Mouse (Mus musculus): ENCODE measurements around the gene Ptprcap. TPM values are rescaled to one million over a fixed set of nuclear protein-coding genes. Genes with fewer than 3 reads are reported as not detected.
A peak's percentile ranks its signal among the peaks of the same experiment; 100 is the strongest.
"Not testable (repeated sequence)": the region's sequence is repeated elsewhere in the genome, so short reads cannot be mapped to it uniquely, and the experiment has no call there.

Ptprcap gene
- total RNA-seq, 2 experiments from 2014 or later, result 8.3 to 22.9 TPM

- no peak for ATAC-seq (replicated peaks; ENCODE audit: low FRiP score, poor library complexity, severe bottlenecking)
Observed at GRCm38 (mm10) chr19:4124432-4124831, 29.0 kb upstream of the Ptprcap start.

- not testable (repeated sequence) for ATAC-seq (replicated peaks; ENCODE audit: low FRiP score, poor library complexity, severe bottlenecking)
Observed at GRCm38 (mm10) chr19:4125268-4125667, 28.1 kb upstream of the Ptprcap start.

- ATAC-seq (replicated peaks; ENCODE audit: low FRiP score, poor library complexity, severe bottlenecking), result peak; percentile 72
Observed at GRCm38 (mm10) chr19:4125741-4126696, 27.4 kb upstream of the Ptprcap start, which contains the start of gene Aip. Aip (minus strand) TSS chr19:4125858.

- peak; percentile 14; the same call in 1 of the 2 replicates for ATAC-seq (replicated peaks; ENCODE audit: low FRiP score, poor library complexity, severe bottlenecking)
Observed at GRCm38 (mm10) chr19:4126759-4127495, 26.5 kb upstream of the Ptprcap start.

- ATAC-seq (replicated peaks; ENCODE audit: low FRiP score, poor library complexity, severe bottlenecking), result no peak
Observed at GRCm38 (mm10) chr19:4129462-4129861, 23.9 kb upstream of the Ptprcap start.

GRCm38 (mm10) chr19:4130106-4130505, 23.3 kb upstream of the Ptprcap start:
- ATAC-seq (replicated peaks; ENCODE audit: low FRiP score, poor library complexity, severe bottlenecking), result 0 out of 2 replicates have a peak, but pooled peaks have one; percentile 6

- ATAC-seq (replicated peaks; ENCODE audit: low FRiP score, poor library complexity, severe bottlenecking), result peak; percentile 49
Observed at GRCm38 (mm10) chr19:4131075-4131474, 22.3 kb upstream of the Ptprcap start.

- ATAC-seq (replicated peaks; ENCODE audit: low FRiP score, poor library complexity, severe bottlenecking), result peak; percentile 53
Observed at GRCm38 (mm10) chr19:4131768-4132167, 21.6 kb upstream of the Ptprcap start.

GRCm38 (mm10) chr19:4134354-4134753, 19.1 kb upstream of the Ptprcap start:
- no peak for ATAC-seq (replicated peaks; ENCODE audit: low FRiP score, poor library complexity, severe bottlenecking)

- not testable (repeated sequence) for ATAC-seq (replicated peaks; ENCODE audit: low FRiP score, poor library complexity, severe bottlenecking)
Observed at GRCm38 (mm10) chr19:4135229-4135962, 18.0 kb upstream of the Ptprcap start.

GRCm38 (mm10) chr19:4135963-4136345, 17.4 kb upstream of the Ptprcap start:
- ATAC-seq (replicated peaks; ENCODE audit: low FRiP score, poor library complexity, severe bottlenecking), result peak; percentile 73

- ATAC-seq (replicated peaks; ENCODE audit: low FRiP score, poor library complexity, severe bottlenecking), result peak; percentile 64
Observed at GRCm38 (mm10) chr19:4136463-4136862, 16.9 kb upstream of the Ptprcap start.

- no peak for ATAC-seq (replicated peaks; ENCODE audit: low FRiP score, poor library complexity, severe bottlenecking)
Observed at GRCm38 (mm10) chr19:4137913-4138312, 15.5 kb upstream of the Ptprcap start.

- no peak for ATAC-seq (replicated peaks; ENCODE audit: low FRiP score, poor library complexity, severe bottlenecking)
Observed at GRCm38 (mm10) chr19:4139446-4139845, 14.0 kb upstream of the Ptprcap start, which contains the start of gene Gpr152. Gpr152 (plus strand) TSS chr19:4139787.

- no peak for ATAC-seq (replicated peaks; ENCODE audit: low FRiP score, poor library complexity, severe bottlenecking)
Observed at GRCm38 (mm10) chr19:4140147-4140546, 13.3 kb upstream of the Ptprcap start.

GRCm38 (mm10) chr19:4142416-4143173, 10.8 kb upstream of the Ptprcap start:
- ATAC-seq (replicated peaks; ENCODE audit: low FRiP score, poor library complexity, severe bottlenecking), result no peak

- no peak for ATAC-seq (replicated peaks; ENCODE audit: low FRiP score, poor library complexity, severe bottlenecking)
Observed at GRCm38 (mm10) chr19:4143759-4144268, 9.6 kb upstream of the Ptprcap start, which contains the start of gene Cabp4. Cabp4 (minus strand) TSS chr19:4144033.

GRCm38 (mm10) chr19:4144550-4145498, 8.6 kb upstream of the Ptprcap start:
- ATAC-seq (replicated peaks; ENCODE audit: low FRiP score, poor library complexity, severe bottlenecking), result no peak

All from erythroblast, adult 5-6 weeks (primary cell).